Comparison of ENCODE assay signal across 17 mouse cellular contexts in the genomic region with DNA sequence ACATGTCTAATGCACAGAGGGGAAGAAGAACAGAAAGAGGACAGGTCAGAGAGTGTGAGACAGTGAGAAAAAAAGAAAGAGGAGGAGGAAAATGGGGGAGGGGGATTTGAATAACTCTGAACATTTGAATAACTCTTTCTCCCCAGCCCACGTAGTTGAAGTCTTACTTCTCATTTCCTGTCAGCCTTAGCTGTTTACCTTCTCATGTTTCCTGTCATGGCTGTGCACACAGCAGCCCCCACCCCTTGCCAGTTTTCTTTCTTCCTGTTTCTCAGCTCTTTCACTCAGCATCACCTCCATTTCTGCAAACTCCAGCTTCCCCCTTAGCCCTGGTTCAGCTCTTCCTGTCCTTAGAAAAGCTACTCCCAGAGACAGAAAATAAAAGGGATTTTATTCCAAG. TPM values are rescaled to one million over a fixed set of nuclear protein-coding genes. Genes with fewer than 3 reads are reported as not detected.
DNase-seq lines count a peak whose midpoint lies in the region; ATAC-seq and TF ChIP-seq lines count a peak whose summit lies in the region.
"Had no signal": no experiment of that assay in that cellular context is flagged by ENCODE, and none has a peak within 500 bp of the region (broad histone marks: within the 10 kb centered on the region; RNA-seq: fewer than 3 reads in every experiment).

No protein-coding gene starts in this region.

- no peak for TF ChIP-seq EP300 in lung, postnatal 0 days (IDR thresholded peaks at IDR 0.05)

- H3K4me3 ChIP-seq in lung, postnatal 0 days (ENCODE audit: low read depth, low read length): no peak overlapping the region
- H3K4me3 ChIP-seq: erythroblast, embryonic 14.5 days; heart, embryonic 10.5 days; hindbrain, embryonic 15.5 days; liver, embryonic 15.5 days; neural tube, embryonic 13.5 days had no signal

- no peaks in the 10 kb centered on the region for H3K27me3 ChIP-seq in lung, postnatal 0 days (replicated peaks; ENCODE audit: insufficient read depth, low read length)
- H3K27me3 ChIP-seq: hindbrain, embryonic 15.5 days; liver, embryonic 15.5 days; neural tube, embryonic 13.5 days; Patski had no signal

- H3K27ac ChIP-seq in lung, postnatal 0 days (ENCODE audit: low read length): no peak overlapping the region
- H3K27ac ChIP-seq: heart, embryonic 10.5 days; hindbrain, embryonic 15.5 days; liver, embryonic 15.5 days; neural tube, embryonic 13.5 days had no signal

- DNase-seq in heart, adult 11 months: peak; percentile 40
- DNase-seq in heart, postnatal 4 days: no peak
- DNase-seq in lung, postnatal 25 days (ENCODE audit: low spot score): peak; percentile 41
- DNase-seq in lung, postnatal 0 days (ENCODE audit: low spot score): no peak
- peak; percentile 85 for DNase-seq in naive thymus-derived CD4-positive, alpha-beta T cell, adult 2 months (ENCODE audit: low read depth)
- peak; percentile 49 to 70 for DNase-seq in thymus, postnatal 36 days
- no peak for DNase-seq in layer of hippocampus, adult 18-20 months (ENCODE audit: low spot score in 2 of 2)
- no peak for DNase-seq in cerebellum, adult 9-11 months
- DNase-seq: adrenal gland, postnatal 10 days; midbrain, embryonic 14.5 days had no signal

- no peak for TF ChIP-seq CTCF in lung, postnatal 0 days (IDR thresholded peaks at IDR 0.05)

- H3K4me1 ChIP-seq in lung, postnatal 0 days (ENCODE audit: insufficient read depth, low read depth, low read length): no peaks in the 10 kb centered on the region; the same call in 1 of the 2 replicates
- H3K4me1 ChIP-seq: heart, embryonic 10.5 days; hindbrain, embryonic 15.5 days; liver, embryonic 15.5 days; neural tube, embryonic 13.5 days had no signal

- 0% methylated on average over 1 of the region's 1 CpGs for WGBS in lung, postnatal 0 days

- no peaks in the 10 kb centered on the region for H3K36me3 ChIP-seq in lung, postnatal 0 days (ENCODE audit: insufficient read depth, low read length)
- H3K36me3 ChIP-seq: heart, embryonic 10.5 days; hindbrain, embryonic 15.5 days; liver, embryonic 15.5 days; neural tube, embryonic 13.5 days had no signal

- H3K4me2 ChIP-seq in lung, postnatal 0 days (replicated peaks; ENCODE audit: low read depth, low read length): no peak overlapping the region
- H3K4me2 ChIP-seq: hindbrain, embryonic 15.5 days; liver, embryonic 15.5 days; neural tube, embryonic 13.5 days had no signal

- no peak for ATAC-seq in lung, postnatal 0 days

- H3K9ac ChIP-seq in lung, postnatal 0 days (replicated peaks; ENCODE audit: low read depth): no peak overlapping the region
- H3K9ac ChIP-seq: hindbrain, embryonic 15.5 days; liver, embryonic 15.5 days; neural tube, embryonic 13.5 days had no signal

- H3K9me3 ChIP-seq in lung, postnatal 0 days (ENCODE audit: low read length): no peaks in the 10 kb centered on the region
- H3K9me3 ChIP-seq: heart, embryonic 10.5 days; hindbrain, embryonic 15.5 days; liver, embryonic 15.5 days; neural tube, embryonic 13.5 days had no signal

RNA-seq across cellular contexts. Expression of a gene that starts 22.8 kb away (rescaled TPM):
- total RNA-seq in heart, postnatal 4 days (2021): not detected
- 0.23 TPM in 1 of 2 replicates, not detected in the other for polyA plus RNA-seq in lung, postnatal 0 days (2015; fragmentation: Nextera tagmentation; extraction: Ambion mirVana)
- total RNA-seq in layer of hippocampus, adult 18-20 months (2021): not detected
- polyA plus RNA-seq: erythroblast, embryonic 14.5 days; hindbrain, embryonic 15.5 days; liver, embryonic 15.5 days; midbrain, embryonic 14.5 days; neural tube, embryonic 13.5 days; Patski; stomach, embryonic 16.5 days had no signal

Comparison
In these comparisons a context has a peak if more than half of its experiments do, and no peak if none do; other contexts are left out.
1. DNase-seq: peak in heart, adult 11 months (single experiment), lung, postnatal 25 days (single experiment), naive thymus-derived CD4-positive, alpha-beta T cell, adult 2 months (single experiment) and thymus, postnatal 36 days (2 of 2); none in heart, postnatal 4 days (single experiment), lung, postnatal 0 days (single experiment), layer of hippocampus, adult 18-20 months (0 of 2) and cerebellum, adult 9-11 months (single experiment).